Comparison of ENCODE assay signal across 21 mouse cellular contexts in the genomic region with DNA sequence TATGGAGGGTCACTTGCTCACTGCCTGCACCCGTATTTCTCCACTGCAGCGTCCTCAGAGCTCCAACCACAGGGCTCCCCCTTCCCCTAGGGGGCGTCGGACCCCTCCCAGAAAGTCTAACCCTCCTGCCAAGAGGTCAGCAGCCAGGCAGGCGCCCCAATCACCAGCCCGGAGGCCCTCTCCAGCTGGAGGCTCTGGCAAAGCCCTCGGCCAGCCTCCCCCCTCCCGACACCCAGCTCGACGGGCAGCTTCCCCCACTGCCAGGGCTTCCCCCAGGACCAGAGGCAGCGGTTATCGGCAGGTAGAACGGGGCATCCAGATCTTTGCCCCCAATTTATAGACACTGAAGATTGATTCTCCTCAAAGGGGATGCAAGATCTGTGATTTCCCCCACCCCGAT. TPM values are rescaled to one million over a fixed set of nuclear protein-coding genes. Genes with fewer than 3 reads are reported as not detected.
DNase-seq lines count a peak whose midpoint lies in the region; ATAC-seq lines count a peak whose summit lies in the region.
"Had no signal": no experiment of that assay in that cellular context is flagged by ENCODE, and none has a peak within 500 bp of the region (broad histone marks: within the 10 kb centered on the region; RNA-seq: fewer than 3 reads in every experiment).

No protein-coding gene starts in this region.

- H3K27ac ChIP-seq in forebrain, embryonic 10.5 days = 0 out of 2 replicates have a peak overlapping the region, but pooled peaks have one; percentile 1
- no peak overlapping the region for H3K27ac ChIP-seq in forebrain, embryonic 15.5 days (replicated peaks)

- intact Hi-C loops in heart, postnatal 14 days (cut with DNase I) = no loop called here

- H3K4me1 ChIP-seq in forebrain, embryonic 10.5 days = peaks cover 18% of the 10 kb centered on the region
- no peaks in the 10 kb centered on the region for H3K4me1 ChIP-seq in forebrain, embryonic 15.5 days

- DNase-seq in forebrain, embryonic 10.5 days (ENCODE audit: extremely low spot score, low spot score) = no peak
- peak; percentile 92 for DNase-seq in heart, adult 11 months
- DNase-seq in heart, postnatal 14 days = no peak
- DNase-seq in thymus, postnatal 4 days = peak; percentile 29
- DNase-seq in thymus, postnatal 0 days (ENCODE audit: low spot score) = no peak
- DNase-seq: adrenal gland, adult 2 months; adrenal gland, adult 8-10 months; adrenal gland, postnatal 10 days; adrenal gland, postnatal 14 days; adrenal gland, postnatal 25 days; adrenal gland, postnatal 36 days; B cell, adult 2 months; cerebellum, adult 11 months; cerebellum, adult 11-12 months; cerebellum, adult 18-20 months had no signal

- H3K9me3 ChIP-seq in forebrain, embryonic 10.5 days = peaks cover 8% of the 10 kb centered on the region
- H3K9me3 ChIP-seq in forebrain, embryonic 15.5 days = no peaks in the 10 kb centered on the region

- no peak for ATAC-seq in forebrain, embryonic 15.5 days (replicated peaks)
- ATAC-seq: activated CD4-positive, CD25-positive, alpha-beta regulatory T cell, adult 4 months; CD4-positive, CD25-positive, alpha-beta regulatory T cell, adult 4 months; Patski had no signal

- 79% methylated on average over 14 of the region's 14 CpGs for whole genome bisulfite sequencing in forebrain, embryonic 10.5 days
- WGBS in forebrain, embryonic 15.5 days = 79% methylated on average over 14 of the region's 14 CpGs

- H3K4me2 ChIP-seq in forebrain, embryonic 15.5 days (replicated peaks) = no peak overlapping the region

- peaks cover 20% of the 10 kb centered on the region for H3K27me3 ChIP-seq in forebrain, embryonic 10.5 days (ENCODE audit: poor library complexity, severe bottlenecking)
- no peaks in the 10 kb centered on the region for H3K27me3 ChIP-seq in forebrain, embryonic 15.5 days
- H3K27me3 ChIP-seq: CH12.LX had no signal

- peaks cover 2% of the 10 kb centered on the region; the same call in 1 of the 2 replicates for H3K36me3 ChIP-seq in forebrain, embryonic 10.5 days (replicated peaks)
- H3K36me3 ChIP-seq in forebrain, embryonic 15.5 days = no peaks in the 10 kb centered on the region
- H3K36me3 ChIP-seq: G1E had no signal

- no peak overlapping the region for H3K9ac ChIP-seq in forebrain, embryonic 15.5 days (replicated peaks)

- no peak overlapping the region for H3K4me3 ChIP-seq in forebrain, embryonic 10.5 days
- no peak overlapping the region for H3K4me3 ChIP-seq in forebrain, embryonic 15.5 days

RNA-seq across cellular contexts. Expression of a gene that starts 6.7 kb away (rescaled TPM):
- 0.74 and 0.75 TPM in 2 replicates for polyA plus RNA-seq in forebrain, embryonic 10.5 days (2016; fragmentation: Nextera tagmentation; extraction: Ambion mirVana)
- polyA plus RNA-seq in forebrain, embryonic 15.5 days (2015; fragmentation: Nextera tagmentation; extraction: Ambion mirVana) = 2.0 and 2.1 TPM in 2 replicates
- 1 to 10 TPM; 1.5 to 2.7 TPM for total RNA-seq in heart, postnatal 14 days (2021)
- polyA plus RNA-seq in thymus, postnatal 0 days (2015; fragmentation: Nextera tagmentation; extraction: Ambion mirVana) = 1.1 and 1.5 TPM in 2 replicates

RNA-seq across cellular contexts. Expression of a gene that starts 14.3 kb away (rescaled TPM):
- 44.5 and 48.3 TPM in 2 replicates for polyA plus RNA-seq in forebrain, embryonic 10.5 days (2016; fragmentation: Nextera tagmentation; extraction: Ambion mirVana)
- 58.2 and 64.5 TPM in 2 replicates for polyA plus RNA-seq in forebrain, embryonic 15.5 days (2015; fragmentation: Nextera tagmentation; extraction: Ambion mirVana)
- total RNA-seq in heart, postnatal 14 days (2021) = 10 to 100 TPM; 41.9 to 44.7 TPM
- 47.1 and 48.9 TPM in 2 replicates for polyA plus RNA-seq in thymus, postnatal 0 days (2015; fragmentation: Nextera tagmentation; extraction: Ambion mirVana)

RNA-seq across cellular contexts. Expression of a gene that starts 14.5 kb away (rescaled TPM):
- polyA plus RNA-seq in forebrain, embryonic 10.5 days (2016; fragmentation: Nextera tagmentation; extraction: Ambion mirVana) = 203 and 206 TPM in 2 replicates
- polyA plus RNA-seq in forebrain, embryonic 15.5 days (2015; fragmentation: Nextera tagmentation; extraction: Ambion mirVana) = 148 and 156 TPM in 2 replicates
- total RNA-seq in heart, postnatal 14 days (2021) = 10 to 100 TPM; 63.2 to 63.3 TPM
- 90.5 and 96.5 TPM in 2 replicates for polyA plus RNA-seq in thymus, postnatal 0 days (2015; fragmentation: Nextera tagmentation; extraction: Ambion mirVana)

RNA-seq across cellular contexts. Expression of a gene that starts 18.1 kb away (rescaled TPM):
- 95.4 and 96.4 TPM in 2 replicates for polyA plus RNA-seq in forebrain, embryonic 10.5 days (2016; fragmentation: Nextera tagmentation; extraction: Ambion mirVana)
- 64.4 and 74.3 TPM in 2 replicates for polyA plus RNA-seq in forebrain, embryonic 15.5 days (2015; fragmentation: Nextera tagmentation; extraction: Ambion mirVana)
- 10 to 100 TPM; 80.6 to 88.2 TPM for total RNA-seq in heart, postnatal 14 days (2021)
- 77.4 and 82.2 TPM in 2 replicates for polyA plus RNA-seq in thymus, postnatal 0 days (2015; fragmentation: Nextera tagmentation; extraction: Ambion mirVana)

RNA-seq across cellular contexts. Expression of a gene that starts 21.5 kb away (rescaled TPM):
- polyA plus RNA-seq in forebrain, embryonic 10.5 days (2016; fragmentation: Nextera tagmentation; extraction: Ambion mirVana) = 11.4 and 12.4 TPM in 2 replicates
- polyA plus RNA-seq in forebrain, embryonic 15.5 days (2015; fragmentation: Nextera tagmentation; extraction: Ambion mirVana) = 21.9 and 22.9 TPM in 2 replicates
- total RNA-seq in heart, postnatal 14 days (2021) = 10 to 100 TPM; 12.2 to 14.6 TPM
- polyA plus RNA-seq in thymus, postnatal 0 days (2015; fragmentation: Nextera tagmentation; extraction: Ambion mirVana) = 14.5 and 20.9 TPM in 2 replicates

Comparison
In these comparisons a context has a peak if more than half of its experiments do, and no peak if none do; other contexts are left out.
1. DNase-seq: peak in heart, adult 11 months (single experiment) and thymus, postnatal 4 days (single experiment); none in forebrain, embryonic 10.5 days (single experiment), heart, postnatal 14 days (0 of 2) and thymus, postnatal 0 days (single experiment).